Mouse (Mus musculus) embryonic facial prominence, embryonic 10.5 days (tissue): Measurements from ENCODE around the gene Prkn. TPM values are rescaled to one million over a fixed set of nuclear protein-coding genes. Genes with fewer than 3 reads are reported as not detected.

ENCODE experiments used
- DNase-seq: peaks from one replicate; pipeline ENCODE4 v3.0.0-alpha.2; 2017; ENCODE audit warnings: low spot score
- H3K27ac ChIP-seq: fragments of 300-500 bp; sonication (generic); replicated peaks from 2 replicates; pipeline ENCODE4 v1.5.1; 2016; ENCODE audit warnings: mild to moderate bottlenecking
- H3K27me3 ChIP-seq: fragments of 300-500 bp; sonication (generic); replicated peaks from 2 replicates; pipeline ENCODE4 v1.6.1; 2016; ENCODE audit warnings: low read depth, mild to moderate bottlenecking; ENCODE audit not compliant: poor library complexity, severe bottlenecking
- H3K36me3 ChIP-seq: fragments of 300-500 bp; sonication (generic); replicated peaks from 2 replicates; pipeline ENCODE4 v1.6.1; 2016; ENCODE audit warnings: mild to moderate bottlenecking, moderate library complexity
- H3K4me1 ChIP-seq: fragments of 300-500 bp; sonication (generic); 2 replicates; pipeline ENCODE4 v1.6.1; 2016
- H3K4me3 ChIP-seq: fragments of 300-500 bp; sonication (generic); 2 replicates; pipeline ENCODE4 v1.5.1; 2016; ENCODE audit warnings: mild to moderate bottlenecking, moderate library complexity
- H3K9me3 ChIP-seq: fragments of 300-500 bp; sonication (generic); 2 replicates; pipeline ENCODE4 v1.6.1; 2016; ENCODE audit warnings: mild to moderate bottlenecking
- WGBS: fragments of 180-500 bp; shearing (Covaris S2); methylation state at CpG from one replicate; pipeline ENCODE4 v1.1.7; 2016; 5-methylcytosine and 5-hydroxymethylcytosine counted together
- polyA plus RNA-seq: library from polyadenylated mRNA; unstranded; fragments of >200 nt; fragmentation: Nextera tagmentation; extraction: Ambion mirVana; gene quantifications from 2 replicates; pipeline ENCODE4 v1.2.1, GENCODE M21; 2016

The Prkn gene
- polyA plus RNA-seq, 1 experiment from 2014 or later, result 1.1 TPM

DNA sequence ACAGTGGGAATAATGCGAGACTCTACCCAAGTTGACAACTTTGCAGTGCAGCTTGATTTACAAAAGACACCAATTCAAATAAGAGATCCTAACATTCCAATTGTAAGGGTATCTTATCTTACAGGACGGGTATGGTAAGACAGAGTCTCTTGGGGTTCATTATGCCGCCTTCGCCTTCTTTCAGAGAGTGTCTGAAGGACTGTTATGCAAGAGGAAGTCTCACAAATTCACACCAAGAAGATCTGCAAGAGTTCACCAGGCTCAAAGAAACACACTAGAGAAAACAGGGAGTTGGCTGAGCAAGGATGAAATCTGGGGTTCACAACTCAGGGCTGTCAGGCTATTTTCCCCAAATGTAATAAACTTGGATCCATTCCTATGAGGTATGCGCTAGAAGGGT lies 1242.0 kb downstream of the Prkn start:
- H3K4me1 ChIP-seq, result peaks cover 7% of the 10 kb centered on the region
- WGBS, result 88% methylated on average over 5 of the region's 5 CpGs
- DNase-seq, result no peak
- no peak overlapping the region for H3K27ac ChIP-seq
- H3K27me3 ChIP-seq, result no peaks in the 10 kb centered on the region
- H3K9me3 ChIP-seq, result no peaks in the 10 kb centered on the region
- no peaks in the 10 kb centered on the region for H3K36me3 ChIP-seq
- H3K4me3 ChIP-seq, result no peak overlapping the region

GRCm38 (mm10) chr17:12090261-12090927 lies 1250.2 kb downstream of the Prkn start:
- Histone ChIP-seq H3K9me3 (no peaks in the 10 kb centered on the region), H3K27ac (no peak overlapping the region), H3K4me3 (no peak overlapping the region), H3K36me3 (no peaks in the 10 kb centered on the region), H3K4me1 (no peaks in the 10 kb centered on the region), H3K27me3 (no peaks in the 10 kb centered on the region)
- 73% methylated on average over 5 of the region's 5 CpGs for WGBS
- DNase-seq, result no peak

DNA sequence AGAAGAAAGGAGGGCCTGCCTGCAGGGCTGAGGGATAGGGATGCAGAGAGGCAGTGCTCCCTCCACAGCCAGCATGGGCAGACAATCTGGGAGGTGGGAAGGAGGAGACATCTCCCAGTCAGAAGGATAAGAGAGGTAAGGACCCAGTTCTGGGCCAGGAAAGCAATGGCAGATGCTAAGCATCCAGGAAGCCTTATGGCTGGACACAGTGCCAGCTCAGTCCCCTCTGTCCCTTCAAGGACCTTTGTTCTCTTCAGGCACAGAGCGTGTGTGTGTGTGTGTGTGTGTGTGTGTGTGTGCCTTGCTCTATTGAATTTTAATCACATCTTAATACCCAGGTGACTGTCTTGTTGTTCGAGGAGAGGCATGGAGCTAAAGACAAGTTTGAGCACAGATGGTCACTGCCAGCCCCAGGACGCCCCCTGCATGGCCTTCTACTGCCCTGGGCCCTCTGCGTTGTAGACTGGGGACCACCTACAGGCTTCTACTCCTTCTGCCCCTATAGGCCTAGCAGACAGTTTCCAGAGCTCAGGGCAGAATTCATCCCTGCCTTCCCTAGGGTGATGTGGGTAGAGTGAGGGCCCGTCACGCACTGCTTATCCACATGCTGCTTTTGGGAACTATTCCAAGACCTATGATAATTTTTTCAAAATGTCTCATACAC lies 1252.8 kb downstream of the Prkn start:
- 83% methylated on average over 6 of the region's 6 CpGs for WGBS
- H3K9me3 ChIP-seq, result no peaks in the 10 kb centered on the region
- H3K27me3 ChIP-seq, result no peaks in the 10 kb centered on the region
- no peak overlapping the region for H3K4me3 ChIP-seq
- H3K36me3 ChIP-seq, result no peaks in the 10 kb centered on the region
- H3K27ac ChIP-seq, result no peak overlapping the region
- H3K4me1 ChIP-seq, result no peaks in the 10 kb centered on the region
- no peak for DNase-seq

GRCm38 (mm10) chr17:12094016-12094415 lies 1253.8 kb downstream of the Prkn start:
- WGBS, result 98% methylated on average over 1 of the region's 1 CpGs
- Histone ChIP-seq H3K4me3 (no peak overlapping the region), H3K27me3 (no peaks in the 10 kb centered on the region), H3K4me1 (no peaks in the 10 kb centered on the region), H3K36me3 (no peaks in the 10 kb centered on the region), H3K9me3 (no peaks in the 10 kb centered on the region), H3K27ac (no peak overlapping the region)
- DNase-seq, result no peak

- Histone ChIP-seq H3K9me3 (no peaks in the 10 kb centered on the region), H3K27me3 (no peaks in the 10 kb centered on the region), H3K4me1 (no peaks in the 10 kb centered on the region), H3K27ac (no peak overlapping the region), H3K36me3 (no peaks in the 10 kb centered on the region), H3K4me3 (no peak overlapping the region)
- 88% methylated on average over 9 of the region's 9 CpGs for WGBS
- DNase-seq, result no peak
These were observed 1254.8 kb downstream of the Prkn start for GRCm38 (mm10) chr17:12094827-12095590.

DNA sequence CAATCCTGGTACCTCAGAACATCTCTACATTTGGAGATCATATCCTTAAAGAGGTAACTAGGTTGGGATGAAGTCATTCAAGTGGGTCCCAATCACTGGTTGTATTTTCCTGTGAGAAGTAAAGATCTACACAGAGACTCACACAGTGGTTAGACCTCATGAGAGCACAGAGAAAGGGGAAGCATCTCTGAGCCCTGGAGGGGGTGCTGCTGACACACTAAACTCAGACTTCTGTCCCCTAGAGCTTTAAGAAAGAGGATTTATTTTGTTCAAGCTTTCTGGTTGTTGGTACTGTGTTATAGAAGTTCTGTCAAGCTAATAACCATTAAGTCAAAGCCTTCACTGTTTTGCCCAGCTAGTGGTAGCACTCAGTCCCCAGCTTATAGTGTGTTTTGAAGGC lies 1259.2 kb downstream of the Prkn start:
- no peaks in the 10 kb centered on the region for H3K4me1 ChIP-seq
- H3K36me3 ChIP-seq, result no peaks in the 10 kb centered on the region
- no peak overlapping the region for H3K4me3 ChIP-seq
- no peaks in the 10 kb centered on the region for H3K27me3 ChIP-seq
- H3K27ac ChIP-seq, result no peak overlapping the region
- no peaks in the 10 kb centered on the region for H3K9me3 ChIP-seq
- no peak for DNase-seq

DNA sequence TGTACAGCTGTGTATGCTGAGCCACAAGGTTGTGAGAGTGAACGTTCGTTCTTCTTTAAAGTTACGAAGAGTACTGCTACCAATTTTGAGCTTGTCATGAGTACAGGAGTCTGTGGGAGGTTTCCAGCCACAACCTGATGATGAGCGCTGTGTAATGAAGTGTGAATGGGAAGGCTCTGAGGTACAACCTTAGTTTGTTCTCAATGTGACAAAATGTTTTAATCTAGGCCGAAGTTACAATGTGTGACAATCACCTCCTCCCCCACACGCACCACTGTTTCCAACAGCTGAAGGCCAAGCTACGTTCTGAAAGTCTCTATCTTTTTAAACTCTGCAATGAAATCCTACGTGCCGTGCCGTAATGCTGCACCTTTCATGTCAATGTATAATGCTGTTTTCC lies 1262.1 kb downstream of the Prkn start:
- no peaks in the 10 kb centered on the region for H3K4me1 ChIP-seq
- no peak overlapping the region for H3K4me3 ChIP-seq
- no peaks in the 10 kb centered on the region for H3K36me3 ChIP-seq
- H3K27ac ChIP-seq, result no peak overlapping the region
- DNase-seq, result no peak
- no peaks in the 10 kb centered on the region for H3K9me3 ChIP-seq
- 96% methylated on average over 10 of the region's 10 CpGs for WGBS
- H3K27me3 ChIP-seq, result no peaks in the 10 kb centered on the region

DNA sequence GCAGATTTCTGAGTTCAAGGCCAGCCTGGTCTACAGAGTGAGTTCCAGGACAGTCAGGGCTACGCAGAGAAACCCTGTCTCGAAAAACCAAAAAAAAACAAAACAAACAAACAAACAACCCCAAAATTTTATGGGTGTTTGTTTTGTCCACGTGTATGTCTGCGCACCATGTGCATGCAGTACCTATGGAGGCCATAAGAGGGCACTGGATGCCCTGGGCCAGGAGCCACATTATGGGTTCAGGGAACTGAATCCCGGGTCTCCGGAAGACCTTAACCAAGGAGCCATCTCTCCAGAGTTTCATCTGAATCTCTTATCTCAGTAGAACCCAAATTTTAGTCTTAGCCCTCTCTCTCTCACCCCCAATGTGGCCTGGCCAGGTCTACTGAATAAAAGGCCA lies 1263.6 kb downstream of the Prkn start:
- H3K9me3 ChIP-seq, result no peaks in the 10 kb centered on the region
- peak; percentile 28 for DNase-seq
- H3K36me3 ChIP-seq, result no peaks in the 10 kb centered on the region
- H3K4me1 ChIP-seq, result no peaks in the 10 kb centered on the region
- no peaks in the 10 kb centered on the region for H3K27me3 ChIP-seq
- no peak overlapping the region for H3K27ac ChIP-seq
- H3K4me3 ChIP-seq, result no peak overlapping the region
- 77% methylated on average over 6 of the region's 6 CpGs for WGBS

- H3K4me1 ChIP-seq, result no peaks in the 10 kb centered on the region
- no peak for DNase-seq
- no peaks in the 10 kb centered on the region for H3K36me3 ChIP-seq
- no peaks in the 10 kb centered on the region for H3K27me3 ChIP-seq
- H3K9me3 ChIP-seq, result no peaks in the 10 kb centered on the region
- H3K4me3 ChIP-seq, result no peak overlapping the region
- WGBS, result 86% methylated on average over 7 of the region's 7 CpGs
- H3K27ac ChIP-seq, result no peak overlapping the region
These were observed 1264.1 kb downstream of the Prkn start for GRCm38 (mm10) chr17:12104245-12104644.

- Histone ChIP-seq H3K27me3 (no peaks in the 10 kb centered on the region), H3K4me3 (no peak overlapping the region), H3K27ac (no peak overlapping the region), H3K9me3 (no peaks in the 10 kb centered on the region), H3K36me3 (no peaks in the 10 kb centered on the region), H3K4me1 (no peaks in the 10 kb centered on the region)
- no peak for DNase-seq
- 89% methylated on average over 6 of the region's 6 CpGs for WGBS
These were observed 1264.5 kb downstream of the Prkn start for GRCm38 (mm10) chr17:12104690-12105089.

- WGBS, result 61% methylated on average over 4 of the region's 4 CpGs
- no peaks in the 10 kb centered on the region for H3K4me1 ChIP-seq
- no peak overlapping the region for H3K4me3 ChIP-seq
- H3K9me3 ChIP-seq, result no peaks in the 10 kb centered on the region
- no peak overlapping the region for H3K27ac ChIP-seq
- H3K27me3 ChIP-seq, result no peaks in the 10 kb centered on the region
- no peaks in the 10 kb centered on the region for H3K36me3 ChIP-seq
- DNase-seq, result no peak
These were observed 1266.1 kb downstream of the Prkn start for GRCm38 (mm10) chr17:12106255-12106654.
